Mouse (Mus musculus) lung, postnatal 10 days (tissue): ENCODE data around the gene Krt34.

Experiments used
- DNase-seq: peaks from one replicate; pipeline ENCODE4 v3.0.0; 2021

The Krt34 gene

DNA sequence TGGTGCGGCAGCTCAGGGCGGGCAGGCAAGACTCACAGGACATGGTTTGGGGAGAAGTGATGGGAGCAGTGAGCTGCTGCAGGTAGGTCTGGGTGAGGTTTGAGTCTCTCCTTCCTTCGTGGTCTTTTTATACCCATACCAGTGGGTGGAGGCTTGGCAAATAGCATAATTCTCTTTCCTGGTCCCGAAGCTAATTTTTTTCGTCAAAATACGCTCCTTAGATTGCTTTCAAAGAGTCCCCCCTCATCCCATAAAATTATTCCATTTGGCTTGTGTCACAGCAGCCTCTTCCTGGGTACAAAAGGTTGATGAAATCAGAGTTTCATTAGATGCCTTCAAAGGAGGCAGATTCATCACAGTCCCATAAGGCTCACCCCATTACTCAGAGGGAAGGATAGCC, at the start of gene Krt34:
Gene Krt34 (minus strand): TSS at position 101 of the 400 bp plus-strand sequence.
- no peak for DNase-seq

DNA sequence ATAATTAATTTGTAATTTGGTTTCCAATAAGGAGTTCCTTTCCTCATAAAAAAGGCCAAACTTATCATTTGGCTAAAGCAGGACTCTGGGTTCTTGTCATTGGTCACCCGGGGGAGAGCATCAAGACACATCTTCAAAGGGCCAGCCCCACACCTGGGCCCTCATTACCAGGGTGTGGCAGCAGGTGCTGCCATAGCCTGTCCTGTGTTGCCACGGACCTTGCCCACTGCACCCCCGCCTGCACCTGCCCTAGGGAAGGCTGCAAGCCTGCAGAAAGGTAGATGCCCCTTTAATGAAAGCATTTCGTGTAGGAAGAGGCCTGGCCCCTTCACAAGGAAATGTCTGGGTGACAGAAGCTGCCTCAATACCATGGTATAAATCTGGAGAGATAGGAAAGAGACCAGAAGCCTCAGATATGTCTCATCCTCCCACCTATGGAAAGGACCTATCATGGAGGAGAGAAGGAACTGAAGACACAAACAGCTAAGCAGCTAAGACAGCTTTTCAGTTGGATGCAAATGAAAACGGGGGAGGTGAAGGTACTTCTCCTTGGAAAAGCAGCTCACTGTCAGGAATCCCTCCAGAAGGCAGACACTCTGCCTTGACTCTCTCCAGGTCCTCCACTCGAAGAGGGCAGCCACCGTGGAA, 47.1 kb upstream of the Krt34 start:
- DNase-seq = no peak

- no peak for DNase-seq
Measured at GRCm38 (mm10) chr11:100087861-100088260, 46.5 kb upstream of the Krt34 start, which contains the start of gene Krt32. TSS of gene Krt32 (minus strand) at chr11:100088226.

DNA sequence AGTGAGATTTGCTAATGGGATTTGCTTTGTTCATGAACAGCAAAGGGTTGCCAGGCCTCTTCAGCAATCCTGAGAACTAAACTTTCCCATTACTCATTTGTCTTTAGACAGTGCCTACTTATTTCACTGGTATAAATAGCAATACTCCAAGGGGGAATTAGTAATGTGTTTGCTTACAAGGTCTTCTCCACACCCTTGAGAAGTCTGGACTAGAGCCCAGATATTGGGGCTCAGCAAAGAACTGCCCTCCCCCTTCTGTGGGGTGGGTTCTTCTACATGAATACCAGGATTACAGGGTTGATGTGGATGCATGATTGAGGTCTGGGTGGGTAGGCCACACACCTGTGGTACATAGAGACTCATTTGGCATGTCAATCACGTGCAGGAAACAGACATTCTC, 32.5 kb upstream of the Krt34 start:
- DNase-seq = no peak

GRCm38 (mm10) chr11:100067293-100068036, 26.1 kb upstream of the Krt34 start:
- DNase-seq = peak; percentile 39

DNA sequence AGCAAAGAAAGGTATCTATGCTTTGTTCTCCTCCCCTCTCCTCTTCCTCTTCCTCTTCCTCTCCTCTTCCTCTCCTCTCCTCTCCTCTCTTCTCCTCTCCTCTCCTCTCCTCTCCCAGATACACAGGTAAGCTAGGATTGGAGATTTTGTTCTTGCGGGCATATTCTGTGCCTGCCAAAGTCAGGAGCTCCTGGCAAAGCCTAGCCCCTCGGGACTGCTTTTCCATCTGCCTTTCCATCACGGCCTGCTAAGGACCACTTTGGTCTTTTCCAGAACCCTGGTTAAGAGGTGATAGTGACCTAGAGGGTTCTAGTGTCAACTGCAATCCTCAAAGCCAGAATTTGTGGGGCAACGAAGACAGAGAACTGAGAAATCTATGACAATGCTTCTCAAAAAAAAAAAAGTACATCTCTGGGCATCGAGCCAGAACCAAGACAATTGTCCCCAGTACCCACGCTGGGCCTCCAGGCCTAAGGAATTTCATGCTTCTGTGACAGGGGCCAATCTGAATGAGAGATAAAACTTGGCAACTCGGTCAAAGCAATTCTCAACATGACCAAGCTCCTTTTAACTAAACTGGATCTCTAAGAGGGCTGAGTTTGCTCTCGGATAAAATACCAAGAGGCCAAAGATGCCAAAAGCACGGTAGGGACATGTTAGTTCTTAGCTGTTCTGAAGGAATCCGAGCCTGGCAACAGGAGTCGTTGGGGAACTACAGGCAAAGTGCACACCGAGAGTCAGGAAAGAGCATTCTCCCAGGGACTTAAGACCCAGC, 25.1 kb upstream of the Krt34 start:
- DNase-seq = peak; percentile 9

GRCm38 (mm10) chr11:100058875-100059274, 17.5 kb upstream of the Krt34 start:
- no peak for DNase-seq

DNA sequence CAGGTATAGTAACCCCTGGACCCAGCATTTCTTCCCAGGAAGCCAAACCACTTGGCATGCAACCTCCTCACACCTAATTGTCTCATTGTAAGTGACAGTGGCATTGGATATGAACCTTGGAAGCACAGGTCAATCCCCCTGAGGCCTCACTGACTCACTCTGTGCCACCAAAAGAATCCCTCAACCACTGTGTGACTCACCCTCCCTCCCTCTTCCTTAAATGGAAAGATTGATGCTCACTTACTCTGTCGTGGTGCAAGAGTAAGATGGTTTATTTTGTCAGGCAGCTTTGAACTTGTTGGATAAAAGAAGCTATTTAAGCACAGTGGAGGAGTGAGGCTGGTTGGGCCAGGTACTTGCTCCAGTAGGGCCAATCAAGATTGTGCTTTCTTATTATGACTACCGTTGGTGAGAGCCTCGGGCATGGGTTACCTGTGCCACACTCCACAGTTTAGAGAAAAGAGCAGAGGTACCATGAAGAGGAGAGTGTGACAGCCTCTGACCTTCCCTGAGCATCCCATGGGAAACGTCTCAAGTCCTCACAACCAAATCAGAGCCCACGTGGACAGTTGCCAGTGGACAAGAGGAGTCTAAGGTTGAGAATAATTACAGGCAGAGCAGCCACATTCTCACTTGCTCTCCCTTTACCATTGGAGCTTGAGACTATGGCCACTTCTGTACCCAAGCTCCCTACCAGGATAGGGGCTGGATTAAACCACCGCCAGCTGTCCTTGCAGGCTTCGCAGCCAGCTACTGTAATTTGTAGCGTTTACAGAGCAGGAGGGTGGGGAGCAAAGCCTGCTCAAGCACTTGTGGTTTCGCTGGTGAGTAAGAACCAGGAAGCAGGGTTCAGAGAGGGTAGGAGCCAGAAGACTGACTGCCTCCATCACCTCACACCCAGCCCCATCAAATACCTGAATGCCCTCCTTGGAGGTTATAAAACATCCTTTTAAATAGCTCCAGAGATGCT, 14.6 kb upstream of the Krt34 start:
- DNase-seq = no peak

DNA sequence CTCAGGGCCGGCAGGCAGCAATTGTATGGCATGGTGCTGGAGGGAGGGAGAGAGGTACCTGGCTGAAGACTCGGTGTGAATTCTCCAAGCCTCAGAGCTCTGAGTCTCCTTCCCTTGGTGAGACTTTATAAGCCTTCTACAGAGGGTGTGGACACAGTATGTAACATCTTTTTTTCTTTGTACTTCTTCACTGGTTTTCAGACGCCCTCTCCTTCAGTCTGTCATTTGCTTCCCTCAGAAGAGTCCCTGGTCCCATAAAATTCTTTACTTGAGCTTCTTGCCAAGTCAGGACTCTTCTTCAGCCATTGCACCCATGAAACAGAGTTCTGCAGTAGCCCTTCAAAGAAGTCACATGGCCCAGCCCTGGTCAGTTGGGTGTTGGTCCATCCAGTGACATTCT, 9.1 kb upstream of the Krt34 start, which contains the start of gene Krt31:
Gene Krt31 (minus strand): TSS at position 101 of the 400 bp plus-strand sequence.
- DNase-seq = no peak

GRCm38 (mm10) chr11:100047193-100047592, 5.8 kb upstream of the Krt34 start:
- no peak for DNase-seq

DNA sequence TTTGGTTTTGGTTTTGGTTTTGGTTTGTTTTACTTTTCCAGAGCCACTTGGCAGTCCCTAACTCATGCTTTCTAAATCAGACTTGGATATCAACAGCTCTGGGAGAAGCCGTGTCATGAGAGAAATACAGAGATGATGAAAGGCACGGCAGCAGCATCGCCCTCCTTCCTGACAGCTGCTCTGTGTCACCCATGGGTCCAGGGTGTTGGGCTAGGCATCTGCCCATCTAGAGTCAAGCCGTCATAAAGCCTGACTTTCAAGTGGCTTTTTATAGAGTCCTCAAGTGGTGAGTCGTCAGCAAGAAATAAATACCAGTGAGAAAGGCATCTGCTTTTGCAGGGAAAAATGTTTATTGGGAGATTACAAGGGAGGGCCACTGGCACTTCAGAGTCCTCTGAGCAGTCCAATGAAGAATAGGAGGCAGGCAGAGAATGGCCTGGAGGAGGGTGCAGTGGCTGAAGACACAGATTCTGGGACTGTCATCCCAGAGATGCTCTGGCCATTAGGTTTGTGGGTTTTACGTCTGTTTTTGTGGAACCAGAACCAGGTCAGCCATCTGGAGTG, 5.0 kb upstream of the Krt34 start:
- peak; percentile 30 for DNase-seq

- DNase-seq = no peak
Measured at GRCm38 (mm10) chr11:100029768-100030167, 11.6 kb downstream of the Krt34 start, which contains the start of gene Krt33b. TSS of gene Krt33b (minus strand) at chr11:100029868.

GRCm38 (mm10) chr11:100021438-100021837, 19.9 kb downstream of the Krt34 start:
- DNase-seq = no peak

DNA sequence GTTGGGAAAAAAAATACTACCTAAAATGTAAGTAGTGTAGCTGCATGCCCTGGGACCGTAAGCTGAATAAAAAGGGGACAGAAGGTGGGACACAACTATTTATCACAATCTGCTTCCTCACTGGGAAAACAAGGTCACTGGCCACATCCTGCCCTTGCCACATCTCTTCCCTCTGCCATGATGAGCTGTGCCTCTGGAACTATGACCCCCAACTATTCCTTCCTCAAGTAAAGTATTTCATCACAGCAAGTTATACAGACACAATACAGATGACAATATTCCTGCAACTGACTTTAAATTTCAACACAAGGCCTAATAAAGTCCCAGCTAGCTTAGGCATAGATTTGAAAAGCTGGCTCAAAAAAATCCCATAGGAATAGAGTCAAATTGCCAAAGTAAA, 21.9 kb downstream of the Krt34 start:
- DNase-seq = no peak

- DNase-seq = no peak
Measured at GRCm38 (mm10) chr11:100016112-100016511, 25.2 kb downstream of the Krt34 start, which contains the start of gene Krt33a. TSS of gene Krt33a (minus strand) at chr11:100016212.

DNA sequence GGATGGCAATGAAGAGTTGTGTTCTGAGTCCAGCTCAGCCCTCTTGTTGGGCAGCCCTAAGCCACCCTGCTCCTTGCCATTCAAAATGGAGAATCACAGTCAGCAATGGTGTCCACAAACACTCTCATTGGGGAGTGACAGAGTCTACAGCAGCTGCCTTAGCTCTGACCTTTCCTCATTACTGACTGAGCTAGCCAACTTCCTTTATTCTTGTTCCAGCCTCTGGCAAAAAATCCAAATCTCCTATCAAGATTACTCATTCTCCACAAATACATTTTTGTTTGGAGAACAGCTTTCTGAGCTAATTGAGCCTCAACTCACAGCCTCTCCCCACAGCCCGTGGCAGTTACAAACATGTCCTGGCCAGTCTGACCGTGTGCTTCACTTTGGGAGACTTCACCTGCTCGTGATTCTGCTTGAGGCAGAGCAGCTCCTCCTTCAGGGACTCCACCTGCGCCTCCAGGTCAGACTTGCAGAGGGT, 27.6 kb downstream of the Krt34 start:
- peak; percentile 64 for DNase-seq

DNA sequence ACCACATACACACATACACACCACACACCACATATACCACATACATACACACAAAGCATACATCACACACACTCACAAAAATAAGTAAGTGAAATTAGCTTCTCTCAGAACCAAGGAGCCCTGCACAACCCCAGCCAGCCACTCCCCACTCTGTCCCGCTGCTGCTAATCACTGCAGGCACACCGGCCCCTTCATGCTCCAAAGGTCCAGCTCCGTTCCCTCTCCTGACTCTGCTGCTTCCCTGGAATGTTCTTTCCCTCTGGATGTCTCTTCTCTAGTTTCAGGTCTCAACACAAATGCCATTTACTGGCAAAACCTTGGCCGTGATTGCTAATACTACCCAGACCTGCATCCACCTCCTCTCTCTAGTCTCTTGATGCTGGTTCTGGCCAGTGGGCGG, 30.7 kb downstream of the Krt34 start:
- DNase-seq = no peak

- DNase-seq = no peak
Measured at GRCm38 (mm10) chr11:100008336-100008735, 33.0 kb downstream of the Krt34 start.

DNA sequence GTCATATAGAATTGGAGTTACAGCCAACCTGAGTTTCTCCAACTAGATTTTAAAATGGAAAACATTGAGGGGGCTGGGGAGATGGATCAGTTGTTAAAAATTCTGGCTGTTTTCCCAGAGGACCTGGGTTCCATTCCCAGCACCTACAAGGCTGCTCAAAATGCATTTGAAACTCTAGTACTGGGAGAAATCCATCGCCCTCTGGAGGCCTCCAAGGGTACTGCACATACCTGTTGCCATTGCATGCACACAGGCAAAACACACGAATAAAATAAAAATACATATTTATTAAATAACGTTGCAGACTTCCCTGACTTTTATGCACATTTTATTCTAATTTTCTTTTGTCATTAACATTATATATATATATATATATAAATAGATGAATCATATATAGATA, 34.7 kb downstream of the Krt34 start:
- DNase-seq = no peak

GRCm38 (mm10) chr11:100005905-100006304, 35.4 kb downstream of the Krt34 start:
- DNase-seq = no peak

DNA sequence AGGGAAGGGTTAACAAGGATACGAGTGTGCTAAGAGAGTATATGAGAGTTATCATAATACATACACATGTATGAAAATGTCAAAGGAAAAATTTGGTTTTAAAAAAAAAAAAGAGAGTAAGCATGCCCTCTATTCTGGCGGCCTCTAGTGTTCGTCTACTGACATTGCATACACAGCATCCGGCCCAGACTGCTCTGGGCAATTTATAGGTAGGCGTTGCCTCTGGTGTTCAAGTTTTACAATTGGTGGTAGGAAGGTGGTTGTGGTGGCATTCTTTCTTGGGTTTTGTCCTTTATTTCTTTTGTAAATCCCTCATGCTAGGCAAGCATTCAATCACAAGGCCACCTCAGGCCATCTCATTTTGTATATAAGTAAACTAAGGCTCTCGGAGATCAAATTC, 36.5 kb downstream of the Krt34 start:
- DNase-seq = peak; percentile 77

- no peak for DNase-seq
Measured at GRCm38 (mm10) chr11:99999091-99999490, 42.3 kb downstream of the Krt34 start.
